Mouse (Mus musculus): ENCODE measurements at regions not wholly inside any gene's neighbourhood (a gene's known extent, or its start where the extent isn't known, plus 50 kb on each side); places are given as distances from the start of the nearest gene placed in this dataset.
A peak's percentile ranks its signal among the peaks of the same experiment; 100 is the strongest.

DNA sequence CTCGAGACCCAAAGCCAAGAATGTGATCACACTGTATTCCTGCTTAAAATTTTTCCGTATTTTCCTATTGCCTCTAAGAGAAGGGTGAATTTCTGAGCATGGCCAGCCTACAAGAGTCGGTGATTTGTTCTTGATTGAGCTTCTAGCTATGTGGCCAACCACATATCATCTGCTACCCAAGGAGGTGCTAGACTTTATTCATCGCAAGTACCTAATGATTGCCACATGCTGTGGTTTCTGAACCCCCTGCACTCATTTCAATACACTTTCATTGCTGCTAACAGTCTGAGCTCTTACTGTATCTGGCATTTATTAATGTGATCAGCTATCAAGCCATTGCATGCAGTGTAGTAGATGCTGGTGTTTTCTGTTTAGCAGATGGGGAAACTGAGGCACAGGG is 432.2 kb downstream of the Ttll7 start:
- Histone ChIP-seq H3K4me1 (peaks cover 51% of the 10 kb centered on the region), H3K27me3 (replicated peaks) (no peaks in the 10 kb centered on the region; the same call in 1 of the 2 replicates), H3K36me3 (no peaks in the 10 kb centered on the region), H3K27ac (replicated peaks) (no peak overlapping the region), H3K4me3 (no peak overlapping the region), H3K9ac (no peak overlapping the region), H3K9me3 (no peaks in the 10 kb centered on the region), H3K4me2 (no peak overlapping the region)
- 85% methylated on average over 4 of the region's 4 CpGs for WGBS
- ATAC-seq (ENCODE audit: extremely low read depth, insufficient number of reproducible peaks, low FRiP score, low TSS enrichment) = no peak

GRCm38 (mm10) chr3:147285496-147285895 is 433.3 kb downstream of the Ttll7 start:
- Histone ChIP-seq H3K27me3 (replicated peaks) (no peaks in the 10 kb centered on the region; the same call in 1 of the 2 replicates), H3K9ac (no peak overlapping the region), H3K4me2 (no peak overlapping the region), H3K36me3 (no peaks in the 10 kb centered on the region), H3K4me1 (peaks cover 51% of the 10 kb centered on the region), H3K27ac (replicated peaks) (no peak overlapping the region), H3K9me3 (no peaks in the 10 kb centered on the region), H3K4me3 (no peak overlapping the region)
- no peak for ATAC-seq (ENCODE audit: extremely low read depth, insufficient number of reproducible peaks, low FRiP score, low TSS enrichment)
- WGBS = 53% methylated on average over 5 of the region's 5 CpGs

DNA sequence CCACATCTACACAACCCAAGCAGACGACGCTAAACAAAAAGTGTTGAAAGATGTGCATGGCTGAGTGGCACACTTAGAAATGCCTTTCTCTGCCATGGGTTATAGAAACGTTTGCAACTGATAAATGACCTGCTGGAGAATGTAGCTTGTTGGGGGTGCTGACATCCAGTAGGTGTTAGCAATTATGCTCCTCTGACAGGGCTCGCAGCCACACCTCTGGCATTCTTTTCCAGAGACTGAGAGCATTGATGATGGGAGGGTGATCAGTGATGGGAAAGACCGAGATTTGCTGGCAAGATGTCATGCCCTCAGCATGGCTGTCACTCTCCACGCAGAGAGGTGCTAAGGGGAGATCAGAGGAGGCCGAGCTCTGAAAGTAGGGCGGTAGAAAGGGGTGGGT is 435.3 kb downstream of the Ttll7 start:
- Histone ChIP-seq H3K36me3 (no peaks in the 10 kb centered on the region), H3K9ac (no peak overlapping the region), H3K4me1 (peaks cover 51% of the 10 kb centered on the region), H3K27me3 (replicated peaks) (no peaks in the 10 kb centered on the region; the same call in 1 of the 2 replicates), H3K4me3 (0 out of 2 replicates have a peak overlapping the region, but pooled peaks have one; percentile 12), H3K9me3 (no peaks in the 10 kb centered on the region), H3K4me2 (peak overlapping the region; percentile 57), H3K27ac (replicated peaks) (0 out of 2 replicates have a peak overlapping the region, but pooled peaks have one; percentile 5)
- ATAC-seq (ENCODE audit: extremely low read depth, insufficient number of reproducible peaks, low FRiP score, low TSS enrichment) = peak; percentile 65; the same call in 1 of the 2 replicates
- 23% methylated on average over 8 of the region's 8 CpGs for WGBS

GRCm38 (mm10) chr3:147291696-147292327 is 439.6 kb downstream of the Ttll7 start:
- Histone ChIP-seq H3K27me3 (replicated peaks) (peaks cover 5% of the 10 kb centered on the region), H3K27ac (replicated peaks) (no peak overlapping the region), H3K9ac (no peak overlapping the region), H3K4me2 (no peak overlapping the region), H3K36me3 (no peaks in the 10 kb centered on the region), H3K4me3 (no peak overlapping the region), H3K9me3 (no peaks in the 10 kb centered on the region), H3K4me1 (peaks cover 16% of the 10 kb centered on the region)
- 86% methylated on average over 10 of the region's 10 CpGs for WGBS
- no peak for ATAC-seq (ENCODE audit: extremely low read depth, insufficient number of reproducible peaks, low FRiP score, low TSS enrichment)

- no peak overlapping the region for H3K4me3 ChIP-seq
- H3K36me3 ChIP-seq = no peaks in the 10 kb centered on the region
- H3K4me1 ChIP-seq = 0 out of 2 replicates have a peak, but pooled peaks cover 7% of the 10 kb centered on the region
- peaks cover 5% of the 10 kb centered on the region for H3K27me3 ChIP-seq (replicated peaks)
- WGBS = 33% methylated on average over 9 of the region's 9 CpGs
- H3K27ac ChIP-seq (replicated peaks) = no peak overlapping the region
- H3K4me2 ChIP-seq = no peak overlapping the region
- no peak overlapping the region for H3K9ac ChIP-seq
- no peak for ATAC-seq (ENCODE audit: extremely low read depth, insufficient number of reproducible peaks, low FRiP score, low TSS enrichment)
- H3K9me3 ChIP-seq = no peaks in the 10 kb centered on the region
These were observed 445.9 kb downstream of the Ttll7 start for GRCm38 (mm10) chr3:147298065-147298464.

DNA sequence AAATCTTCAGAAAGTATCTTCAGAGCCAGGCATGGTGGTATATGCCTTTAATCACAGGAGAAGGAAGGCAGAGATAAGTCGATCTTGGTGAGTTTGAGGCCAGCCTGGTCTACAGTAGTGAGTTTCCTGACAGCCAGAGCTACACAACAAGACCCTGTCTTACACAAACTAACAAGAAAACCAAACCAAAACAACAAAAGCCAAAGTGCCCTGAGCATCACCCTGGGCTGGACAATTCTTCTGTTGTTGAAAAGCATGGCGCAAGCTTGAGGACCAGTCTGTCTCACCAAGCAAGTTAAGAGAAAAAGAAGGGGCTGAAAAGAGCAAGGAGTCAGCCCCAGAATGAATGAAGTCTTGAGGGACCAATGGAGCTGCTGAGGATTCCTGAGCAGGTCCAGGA is 473.4 kb downstream of the Ttll7 start:
- no peaks in the 10 kb centered on the region for H3K4me1 ChIP-seq
- H3K4me3 ChIP-seq = no peak overlapping the region
- H3K9me3 ChIP-seq = peaks cover 3% of the 10 kb centered on the region; the same call in 1 of the 2 replicates
- H3K27ac ChIP-seq (replicated peaks) = no peak overlapping the region
- H3K4me2 ChIP-seq = no peak overlapping the region
- no peaks in the 10 kb centered on the region for H3K36me3 ChIP-seq
- no peak for ATAC-seq (ENCODE audit: extremely low read depth, insufficient number of reproducible peaks, low FRiP score, low TSS enrichment)
- WGBS = 80% methylated on average over 2 of the region's 2 CpGs
- no peak overlapping the region for H3K9ac ChIP-seq
- no peaks in the 10 kb centered on the region for H3K27me3 ChIP-seq (replicated peaks)

DNA sequence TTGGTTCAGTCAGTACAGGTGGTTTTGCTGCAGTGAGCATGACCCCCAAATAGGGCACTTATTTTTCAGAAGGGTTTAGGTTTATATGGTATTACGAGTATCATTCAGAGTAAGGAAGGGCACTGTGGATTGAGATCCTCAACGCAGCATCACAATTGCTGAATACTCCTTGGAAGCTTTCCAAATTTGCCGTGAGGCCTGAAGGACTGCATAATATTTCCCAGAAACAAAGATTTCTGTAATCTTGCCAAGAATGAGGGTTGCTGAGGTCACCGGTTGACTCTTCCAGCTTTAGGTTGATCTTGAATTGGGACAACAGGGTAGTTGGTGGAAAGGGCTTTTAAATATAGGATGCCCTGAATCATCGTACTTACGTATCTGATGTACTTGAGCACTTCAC is 482.1 kb downstream of the Ttll7 start:
- ATAC-seq (ENCODE audit: extremely low read depth, insufficient number of reproducible peaks, low FRiP score, low TSS enrichment) = no peak
- 69% methylated on average over 6 of the region's 6 CpGs for WGBS

GRCm38 (mm10) chr3:147335286-147335685 is 483.1 kb downstream of the Ttll7 start:
- Histone ChIP-seq H3K9me3 (no peaks in the 10 kb centered on the region), H3K4me3 (no peak overlapping the region), H3K9ac (no peak overlapping the region), H3K4me1 (peaks cover 6% of the 10 kb centered on the region; the same call in 1 of the 2 replicates), H3K36me3 (no peaks in the 10 kb centered on the region), H3K27ac (replicated peaks) (no peak overlapping the region), H3K27me3 (replicated peaks) (no peaks in the 10 kb centered on the region), H3K4me2 (no peak overlapping the region)
- no peak for ATAC-seq (ENCODE audit: extremely low read depth, insufficient number of reproducible peaks, low FRiP score, low TSS enrichment)
- 72% methylated on average over 7 of the region's 7 CpGs for WGBS

More for the DNA sequence above, 482.1 kb downstream of the Ttll7 start:
- Histone ChIP-seq H3K4me3 (no peak overlapping the region), H3K4me2 (no peak overlapping the region), H3K4me1 (peaks cover 6% of the 10 kb centered on the region; the same call in 1 of the 2 replicates), H3K27ac (replicated peaks) (no peak overlapping the region), H3K27me3 (replicated peaks) (no peaks in the 10 kb centered on the region), H3K9ac (no peak overlapping the region), H3K36me3 (no peaks in the 10 kb centered on the region), H3K9me3 (no peaks in the 10 kb centered on the region)

- 63% methylated on average over 2 of the region's 2 CpGs for WGBS
- no peak for ATAC-seq (ENCODE audit: extremely low read depth, insufficient number of reproducible peaks, low FRiP score, low TSS enrichment)
- Histone ChIP-seq H3K27ac (replicated peaks) (no peak overlapping the region), H3K9ac (no peak overlapping the region), H3K36me3 (no peaks in the 10 kb centered on the region), H3K4me1 (peaks cover 5% of the 10 kb centered on the region), H3K4me2 (no peak overlapping the region), H3K9me3 (no peaks in the 10 kb centered on the region), H3K4me3 (no peak overlapping the region), H3K27me3 (replicated peaks) (no peaks in the 10 kb centered on the region)
These were observed 487.3 kb downstream of the Ttll7 start for GRCm38 (mm10) chr3:147339427-147339826.

GRCm38 (mm10) chr3:147347278-147348039 is 495.3 kb downstream of the Ttll7 start:
- peaks cover 12% of the 10 kb centered on the region for H3K4me1 ChIP-seq
- no peaks in the 10 kb centered on the region for H3K27me3 ChIP-seq (replicated peaks)
- ATAC-seq (ENCODE audit: extremely low read depth, insufficient number of reproducible peaks, low FRiP score, low TSS enrichment) = no peak
- no peak overlapping the region for H3K4me2 ChIP-seq
- no peak overlapping the region for H3K27ac ChIP-seq (replicated peaks)
- no peak overlapping the region for H3K4me3 ChIP-seq
- H3K9ac ChIP-seq = no peak overlapping the region
- WGBS = 59% methylated on average over 5 of the region's 5 CpGs
- H3K9me3 ChIP-seq = no peaks in the 10 kb centered on the region
- H3K36me3 ChIP-seq = no peaks in the 10 kb centered on the region

DNA sequence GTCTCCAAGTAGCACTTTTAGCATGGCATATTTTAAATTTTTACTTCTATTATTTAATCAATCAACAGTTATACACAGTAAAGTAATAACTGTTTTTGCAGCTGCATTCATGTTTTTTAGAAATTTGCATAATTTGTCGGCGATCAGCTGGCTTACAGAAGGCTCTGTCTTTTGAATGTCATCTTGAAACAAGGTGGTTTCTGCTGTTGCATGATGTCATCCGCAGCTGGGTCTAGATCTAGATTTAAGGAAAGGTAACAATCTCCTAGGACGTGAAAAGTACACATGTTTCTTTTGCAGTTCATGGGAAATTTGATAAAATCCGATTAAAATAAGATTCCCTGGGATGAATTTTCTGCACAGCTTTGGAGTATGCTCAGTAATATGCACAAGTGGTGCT is 534.9 kb downstream of the Ttll7 start:
- Histone ChIP-seq H3K27ac (replicated peaks) (no peak overlapping the region), H3K36me3 (no peaks in the 10 kb centered on the region), H3K4me1 (no peaks in the 10 kb centered on the region), H3K27me3 (replicated peaks) (no peaks in the 10 kb centered on the region), H3K9ac (no peak overlapping the region), H3K9me3 (no peaks in the 10 kb centered on the region), H3K4me3 (no peak overlapping the region), H3K4me2 (no peak overlapping the region)
- WGBS = 76% methylated on average over 5 of the region's 5 CpGs
- no peak for ATAC-seq (ENCODE audit: extremely low read depth, insufficient number of reproducible peaks, low FRiP score, low TSS enrichment)
